Mouse (Mus musculus) testis, adult 10 weeks (tissue): ENCODE data around the gene Gm10750. TPM values are rescaled to one million over a fixed set of nuclear protein-coding genes. Genes with fewer than 3 reads are reported as not detected.

ENCODE experiments used
- polyA plus RNA-seq: library from polyadenylated mRNA; stranded (reverse); fragments of 350-450 nt; fragmentation: Illumina TruSeq; extraction: RNeasy Lipid Tissue Mini Kit (QIAGEN cat#74804); gene quantifications from one replicate; pipeline ENCODE4 v1.2.3, GENCODE M21; 2014; ENCODE audit warnings: low read depth, low replicate concordance

Gene Gm10750
- 0.91 TPM for polyA plus RNA-seq

DNA sequence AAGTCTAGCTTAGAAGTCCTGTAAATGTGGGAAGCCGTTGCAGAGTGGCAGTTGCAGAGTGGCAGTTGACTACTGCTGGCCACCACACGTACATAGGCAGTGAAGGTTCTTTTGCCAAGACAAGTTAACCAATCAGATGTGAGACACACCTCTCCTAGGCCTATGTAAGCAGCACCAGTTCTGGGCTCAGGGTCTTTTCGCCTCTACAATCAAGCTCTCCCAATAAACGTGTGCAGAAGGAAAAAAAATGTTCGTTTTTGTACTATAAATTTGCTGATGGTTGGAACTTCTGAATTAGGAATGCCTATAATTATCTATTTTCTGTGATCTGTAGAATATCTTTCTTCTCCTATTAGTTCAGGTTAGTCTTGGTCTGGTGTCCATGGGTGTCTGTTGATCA, at the start of gene Gm10750:
TSS of gene Gm10750 (minus strand) at position 101 of the 400 bp plus-strand sequence.

GRCm38 (mm10) chr2:149003151-149003550, 13.9 kb downstream of the Gm10750 start, which contains the start of gene Gm1330:
Gm1330 (minus strand) TSS chr2:149003251.

Other genes starting within 250 kb of the Gm10750 start
- gene Cst11, start 245.7 kb downstream of the Gm10750 start, polyA plus RNA-seq, result 0.56 TPM
- 61.1 TPM for gene 8030411F24Rik, start 235.2 kb downstream of the Gm10750 start, polyA plus RNA-seq
- 377 TPM for gene Cst12, start 227.9 kb downstream of the Gm10750 start, polyA plus RNA-seq
- 1,021 TPM for gene Cst8, start 218.5 kb downstream of the Gm10750 start, polyA plus RNA-seq
- 338 TPM for gene Cst13, start 197.2 kb downstream of the Gm10750 start, polyA plus RNA-seq
- gene Cst9, start 182.1 kb downstream of the Gm10750 start, polyA plus RNA-seq, result 758 TPM
- 84.1 TPM for gene 9230104L09Rik, start 152.2 kb downstream of the Gm10750 start, polyA plus RNA-seq
- 22.5 TPM for gene Cst3, start 141.5 kb downstream of the Gm10750 start, polyA plus RNA-seq
- not detected for gene Gm1330, start 14.0 kb downstream of the Gm10750 start, polyA plus RNA-seq